Mouse (Mus musculus) embryo, embryonic 11 days (tissue): ENCODE data around the gene Mmp7.

Source experiments
- DNase-seq: peaks from one replicate; pipeline ENCODE4 v3.0.0-alpha.2; 2015

Mmp7 gene

DNA sequence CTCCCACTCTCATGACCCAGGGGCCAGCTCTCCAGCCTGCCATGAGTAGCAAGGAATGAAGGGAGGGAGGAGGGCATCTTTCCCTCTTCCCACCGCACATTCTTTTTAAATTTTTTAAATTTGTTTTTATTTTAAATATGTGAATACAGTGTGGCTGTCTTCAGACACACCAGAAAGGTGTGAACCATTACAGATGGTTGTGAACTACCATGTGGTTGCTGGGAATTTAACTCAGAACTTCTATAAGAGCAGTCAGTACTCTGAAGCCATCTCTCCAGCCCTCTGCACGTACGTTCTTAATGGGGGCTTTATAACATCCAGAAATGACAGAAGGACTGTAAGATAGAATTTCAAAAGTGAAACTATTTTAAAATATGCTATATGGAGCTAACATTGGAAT lies 57.0 kb downstream of the Mmp7 start:
- no peak for DNase-seq
